Mouse (Mus musculus) lung, adult 2 months (tissue): ENCODE measurements around the gene Calhm6. TPM values are rescaled to one million over a fixed set of nuclear protein-coding genes. Genes with fewer than 3 reads are reported as not detected.
A peak's percentile ranks its signal among the peaks of the same experiment; 100 is the strongest.

Experiments
- DNase-seq: peaks from one replicate; pipeline ENCODE4 v3.0.0; 2022
- H3K4me1 ChIP-seq: fragments of 200-500 bp; 2 replicates; pipeline ENCODE4 v1.6.1; 2011; ENCODE audit warnings: low read length; ENCODE audit not compliant: control insufficient read depth, insufficient read depth
- H3K4me3 ChIP-seq: fragments of 200-500 bp; replicated peaks from 2 replicates; pipeline ENCODE3; 2011; ENCODE audit warnings: low read depth, mild to moderate bottlenecking, control low read depth, low read length; ENCODE audit errors: extremely low read depth
- CTCF ChIP-seq: fragments of 200-500 bp; IDR thresholded peaks from 2 replicates; pipeline ENCODE4 v1.5.1; 2011; ENCODE audit warnings: mild to moderate bottlenecking, low read length, control low read depth; ENCODE audit not compliant: insufficient read depth
- POLR2A ChIP-seq: fragments of 200-500 bp; IDR thresholded peaks from 2 replicates; pipeline ENCODE4 v1.6.1; 2011; ENCODE audit warnings: low read depth, mild to moderate bottlenecking, control low read depth, low read length, borderline replicate concordance; ENCODE audit errors: extremely low read depth
- WGBS: fragments of 180-500 bp; shearing (Covaris S2); methylation state at CpG from one replicate; pipeline ENCODE4 v1.1.7; 2018; 5-methylcytosine and 5-hydroxymethylcytosine counted together
- polyA plus RNA-seq: library from polyadenylated mRNA; depleted of rRNA; stranded (reverse); fragments of >200 nt; gene quantifications from 2 replicates; pipeline ENCODE4 v1.2.3, GENCODE M21; 2012; rRNA removed

Calhm6 gene
- 2.3 and 2.4 TPM in 2 replicates for polyA plus RNA-seq

DNA sequence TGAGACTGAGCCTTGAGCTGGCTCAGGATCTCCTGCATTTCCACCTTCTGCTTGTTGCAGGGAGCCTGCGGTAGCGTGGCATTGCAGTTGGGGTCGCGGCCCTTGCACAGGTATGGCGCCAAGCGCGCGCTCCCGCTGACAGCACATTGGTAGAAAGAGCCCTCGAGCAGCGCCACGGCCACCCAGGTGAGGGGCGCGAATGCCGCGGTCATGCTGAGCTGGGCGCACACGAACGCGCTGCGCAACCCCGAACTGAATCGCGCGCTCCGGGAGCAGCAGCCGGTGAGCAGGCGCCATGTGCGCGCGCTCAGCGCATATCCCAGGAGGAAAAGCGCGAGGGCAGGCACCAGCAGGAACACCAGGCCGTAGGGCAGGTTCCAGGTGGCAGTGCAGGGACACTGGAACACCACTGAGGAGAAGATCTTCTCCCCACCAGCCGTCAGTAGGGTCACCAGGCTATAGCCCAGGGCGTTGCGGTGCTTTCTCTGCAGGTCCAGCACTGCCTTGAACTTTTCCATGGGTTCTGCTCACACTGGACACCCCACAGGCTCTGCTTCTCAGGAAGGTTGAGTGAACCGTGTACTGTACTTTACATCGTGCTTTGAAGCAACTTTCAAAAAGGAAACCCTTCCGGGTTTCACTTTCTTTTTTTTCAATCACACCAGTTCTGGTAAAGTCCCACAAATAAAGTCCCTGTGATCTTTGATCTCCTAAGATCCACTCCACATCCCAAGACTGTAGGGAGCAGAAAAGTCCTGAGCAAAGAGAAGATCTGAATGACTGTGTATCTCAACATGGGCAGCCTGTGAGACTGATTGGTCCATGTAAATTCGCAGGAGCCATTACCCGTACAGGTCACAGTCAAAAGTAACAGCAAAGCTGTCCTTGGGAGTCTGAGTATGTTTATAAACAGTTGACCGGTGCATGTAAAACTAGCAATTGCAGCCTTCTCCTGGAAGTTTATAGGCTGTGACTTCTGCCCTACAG is at the start of gene Calhm6:
Gene Calhm6, minus strand, starts transcription at position 593 of the 987 bp plus-strand sequence.
- peak within 1 kb of the TSS; percentile 60 for H3K4me3 ChIP-seq
- no peaks in the 10 kb centered on the region for H3K4me1 ChIP-seq
- 9% methylated on average over 44 of the region's 44 CpGs for WGBS
- no peak for TF ChIP-seq CTCF
- TF ChIP-seq POLR2A, result no peak
- peak; percentile 23 for DNase-seq

DNA sequence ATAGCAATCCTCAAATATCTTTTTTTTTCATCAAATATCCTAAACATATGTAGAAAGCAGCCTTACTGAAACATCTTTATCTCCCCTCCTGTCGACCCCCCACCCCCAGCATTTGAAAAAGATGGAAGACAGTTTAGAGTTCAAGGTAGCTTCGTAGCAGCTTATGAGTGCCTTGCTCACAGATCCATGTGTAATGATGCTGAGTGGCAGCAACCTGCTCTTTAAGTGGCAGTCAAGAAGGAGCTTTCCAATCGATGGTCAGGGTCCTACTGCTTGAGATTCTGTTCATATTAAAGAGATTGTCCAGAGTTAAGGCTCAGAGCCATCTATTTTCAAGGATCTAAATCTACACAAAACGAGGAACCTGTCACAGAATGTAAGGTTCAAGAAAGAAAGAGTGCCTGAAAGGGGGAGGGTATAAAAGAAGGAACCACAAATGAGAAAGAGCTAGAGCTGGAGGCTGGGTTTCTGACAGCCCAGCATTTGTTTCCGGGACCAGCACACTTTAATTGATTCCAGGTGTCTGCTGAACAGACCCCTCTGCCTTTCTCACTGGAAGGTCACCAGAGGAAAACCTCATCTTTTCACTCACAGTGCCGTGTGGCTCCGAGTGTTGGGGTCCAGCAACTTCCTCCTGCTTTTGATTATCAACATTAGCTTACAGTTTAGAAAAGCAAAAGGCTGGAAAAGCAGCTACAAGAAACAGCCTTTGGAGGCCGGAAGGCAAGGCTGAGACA is 48.3 kb upstream of the Calhm6 start:
- no peak for DNase-seq
- Histone ChIP-seq H3K4me1 (peaks cover 3% of the 10 kb centered on the region; the same call in 1 of the 2 replicates), H3K4me3 (no peak overlapping the region)
- TF ChIP-seq POLR2A (no peak), CTCF (no peak)
- WGBS, result 48% methylated on average over 8 of the region's 8 CpGs

DNA sequence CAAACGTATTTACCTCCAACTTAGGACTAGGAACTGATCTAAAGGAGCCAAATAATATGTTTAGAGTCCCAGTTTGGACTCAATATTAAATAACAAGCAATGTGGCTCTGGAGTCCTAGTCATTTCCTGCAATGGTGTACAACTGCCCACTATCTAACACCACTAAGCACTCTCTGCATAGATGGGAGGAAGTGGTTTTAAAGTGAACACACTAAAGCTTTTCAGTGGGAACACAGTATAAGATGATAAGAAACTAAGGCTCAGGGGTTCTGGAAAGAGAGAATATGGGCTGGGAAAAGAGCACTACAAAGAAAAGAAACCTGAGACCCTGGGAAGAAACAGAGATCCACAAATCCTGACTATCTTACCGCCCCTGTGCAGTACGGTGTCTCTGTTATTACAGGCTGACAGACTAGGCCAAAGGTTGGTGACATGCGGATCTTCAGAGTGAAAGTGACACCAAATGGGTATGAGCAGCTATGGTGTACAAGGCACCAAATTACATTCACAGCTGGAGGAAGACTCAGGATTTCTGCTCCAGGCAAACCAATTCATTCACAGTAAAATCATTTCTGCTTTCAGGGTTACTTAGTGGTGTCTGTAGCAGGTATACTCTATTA is 45.0 kb upstream of the Calhm6 start:
- H3K4me3 ChIP-seq, result no peak overlapping the region
- H3K4me1 ChIP-seq, result peaks cover 3% of the 10 kb centered on the region; the same call in 1 of the 2 replicates
- WGBS, result 66% methylated on average over 4 of the region's 4 CpGs
- DNase-seq, result no peak
- TF ChIP-seq CTCF, result no peak
- no peak for TF ChIP-seq POLR2A

DNA sequence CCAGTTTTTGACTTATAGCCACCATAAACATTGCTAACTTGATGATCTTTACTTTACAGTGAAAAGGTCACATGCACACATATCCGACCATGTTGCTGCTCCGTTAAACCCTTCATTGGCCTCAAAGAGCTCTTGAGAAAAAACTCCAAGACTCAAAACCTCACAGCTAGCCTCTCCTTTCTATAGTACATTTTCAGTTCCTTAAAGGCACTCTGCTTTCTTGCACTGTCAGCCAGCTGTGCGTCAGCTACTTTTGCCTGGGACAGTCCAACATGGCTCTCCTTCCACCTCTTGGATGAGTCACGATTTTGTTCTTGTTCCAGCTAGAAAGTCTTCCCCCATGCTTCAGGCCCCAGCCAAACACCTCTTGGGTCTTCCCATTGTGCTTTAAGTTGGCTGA is 43.9 kb upstream of the Calhm6 start:
- peaks cover 3% of the 10 kb centered on the region; the same call in 1 of the 2 replicates for H3K4me1 ChIP-seq
- H3K4me3 ChIP-seq, result no peak overlapping the region
- no peak for DNase-seq
- 74% methylated on average over 4 of the region's 4 CpGs for WGBS
- TF ChIP-seq POLR2A (no peak), CTCF (no peak)

DNA sequence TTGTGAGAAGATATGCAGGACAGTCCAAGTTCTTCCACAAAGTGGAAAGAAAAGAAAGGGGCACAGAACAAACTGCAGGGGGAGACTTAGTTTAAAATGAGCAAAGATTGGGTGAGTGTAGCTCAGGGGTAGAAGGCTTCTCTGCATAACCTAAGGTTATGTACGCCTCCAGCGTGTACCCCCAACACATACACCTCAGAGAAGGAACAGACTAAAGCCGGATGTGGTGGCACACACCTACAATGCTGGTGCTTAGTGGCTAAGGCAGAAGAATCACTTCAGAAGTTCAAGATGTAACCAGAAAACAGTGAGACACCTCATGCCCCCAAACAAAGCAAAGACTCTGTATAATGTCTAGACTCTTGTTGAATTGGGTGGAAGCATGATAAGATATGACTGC is 43.4 kb upstream of the Calhm6 start:
- H3K4me1 ChIP-seq, result peaks cover 3% of the 10 kb centered on the region; the same call in 1 of the 2 replicates
- no peak for DNase-seq
- no peak overlapping the region for H3K4me3 ChIP-seq
- 85% methylated on average over 3 of the region's 3 CpGs for WGBS
- TF ChIP-seq POLR2A, result no peak
- no peak for TF ChIP-seq CTCF

DNA sequence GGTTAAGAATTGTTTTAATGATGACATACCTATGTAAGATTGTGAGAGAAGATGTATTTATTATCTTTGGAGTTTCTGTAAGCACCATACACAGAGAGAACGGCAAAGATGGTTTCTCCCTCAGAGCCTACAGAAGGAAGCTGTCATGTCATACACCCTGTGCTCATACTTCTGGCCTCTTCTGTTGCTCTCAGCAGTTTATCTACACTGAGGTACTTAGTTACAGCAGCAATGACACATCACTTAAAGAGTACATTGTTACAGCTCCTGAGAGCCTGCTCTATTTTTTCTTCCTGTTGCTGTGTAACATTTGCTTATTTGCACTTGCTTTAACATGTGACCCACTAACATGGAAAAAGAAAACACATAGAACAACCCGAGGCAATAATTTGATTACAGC is 39.2 kb upstream of the Calhm6 start:
- no peaks in the 10 kb centered on the region; the same call in 1 of the 2 replicates for H3K4me1 ChIP-seq
- WGBS, result 60% methylated on average over 2 of the region's 2 CpGs
- H3K4me3 ChIP-seq, result no peak overlapping the region
- TF ChIP-seq POLR2A (no peak), CTCF (no peak)
- DNase-seq, result no peak

DNA sequence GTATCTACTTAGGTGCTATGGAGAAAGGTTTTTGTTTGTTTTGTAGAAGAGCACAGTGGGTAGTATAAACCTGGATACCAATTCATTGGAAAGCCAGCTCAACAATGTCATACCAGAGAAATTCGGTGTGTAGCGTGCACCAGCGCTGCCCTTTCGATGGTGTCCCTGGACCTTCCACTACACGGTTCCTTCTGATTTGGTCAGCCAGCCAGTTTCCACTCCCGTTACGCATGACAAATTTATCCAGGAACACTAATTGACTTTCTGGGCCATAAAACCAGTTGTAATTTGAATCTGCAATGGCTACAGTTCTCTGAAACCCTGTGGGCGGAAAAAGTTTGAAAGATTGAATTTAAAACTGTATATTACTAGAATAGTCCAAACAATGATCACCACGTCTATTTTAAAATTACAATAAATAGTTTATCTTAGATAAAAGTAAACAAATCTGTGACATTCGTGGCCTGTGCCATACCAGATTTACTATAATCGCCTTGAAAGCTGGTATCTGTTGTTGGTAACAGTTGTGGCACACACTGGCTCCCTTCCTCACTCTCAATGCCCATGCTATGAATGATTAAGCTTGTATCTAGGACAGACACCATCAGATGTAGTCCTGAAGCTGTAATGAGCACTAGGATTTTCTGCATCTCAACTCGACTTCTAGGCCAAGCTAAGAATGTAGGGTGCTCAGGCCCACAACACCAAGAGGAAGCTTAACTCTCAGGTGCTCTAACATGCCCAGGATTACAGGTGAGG is 28.2 kb upstream of the Calhm6 start:
- no peaks in the 10 kb centered on the region; the same call in 1 of the 2 replicates for H3K4me1 ChIP-seq
- no peak overlapping the region for H3K4me3 ChIP-seq
- WGBS, result 79% methylated on average over 12 of the region's 12 CpGs
- no peak for DNase-seq
- TF ChIP-seq CTCF (no peak), POLR2A (no peak)

DNA sequence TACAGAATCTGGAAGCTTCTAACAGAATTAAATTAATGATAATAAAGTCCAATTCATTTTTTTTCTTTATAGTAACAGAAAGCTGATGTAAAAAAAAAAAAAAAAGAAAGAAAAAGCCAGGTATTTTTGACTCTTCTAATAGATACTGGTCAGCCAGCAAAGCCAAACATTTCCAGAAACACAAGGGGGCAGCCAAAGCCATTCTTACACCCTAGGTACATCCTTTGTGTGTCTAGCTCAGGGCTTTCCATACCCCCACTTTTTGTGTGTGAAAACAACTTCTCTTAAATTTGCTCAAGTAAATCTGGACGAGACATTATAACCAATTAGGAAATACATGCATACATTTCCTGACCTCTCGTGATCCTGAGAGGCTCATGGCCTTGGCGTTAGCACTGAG is 24.0 kb upstream of the Calhm6 start:
- 72% methylated on average over 3 of the region's 3 CpGs for WGBS
- Histone ChIP-seq H3K4me3 (no peak overlapping the region), H3K4me1 (no peaks in the 10 kb centered on the region; the same call in 1 of the 2 replicates)
- no peak for DNase-seq
- TF ChIP-seq CTCF (no peak), POLR2A (no peak)

DNA sequence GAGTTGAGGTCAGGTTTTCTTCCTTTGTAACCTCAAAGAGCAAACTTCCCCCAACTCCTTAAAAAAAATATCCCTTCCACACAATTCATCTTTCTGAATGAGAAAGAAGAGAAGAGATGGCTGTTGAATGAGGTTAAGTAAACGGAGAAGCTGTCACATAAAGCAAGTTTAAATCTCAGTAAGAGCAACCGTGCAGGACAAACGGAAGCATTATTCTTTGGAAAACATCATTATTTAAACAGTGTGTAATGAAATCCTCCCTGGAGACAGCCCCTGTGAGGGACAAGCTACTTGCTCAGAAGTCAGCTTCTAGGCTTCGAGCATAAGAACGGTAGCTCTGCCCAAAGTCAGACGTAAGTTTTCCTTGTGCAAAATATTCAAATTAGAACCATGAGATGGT is 22.7 kb upstream of the Calhm6 start:
- Histone ChIP-seq H3K4me3 (no peak overlapping the region), H3K4me1 (no peaks in the 10 kb centered on the region)
- no peak for DNase-seq
- 57% methylated on average over 6 of the region's 6 CpGs for WGBS
- TF ChIP-seq CTCF, result no peak
- TF ChIP-seq POLR2A, result no peak
